Mouse (Mus musculus) left cerebral cortex, adult 6 months (tissue): ENCODE results near the gene Scaf8. TPM values are rescaled to one million over a fixed set of nuclear protein-coding genes. Genes with fewer than 3 reads are reported as not detected.

ENCODE experiments used
- long read RNA-seq, 2 experiments: library from polyadenylated mRNA; unstranded; transcript quantifications; one replicate each; pipeline ENCODE4 v2.0.0; 2019 to 2020
- polyA plus RNA-seq: library from polyadenylated mRNA; unstranded; fragments of <200 nt; fragmentation: Nextera tagmentation; gene quantifications from 2 replicates; pipeline ENCODE4 v1.2.3, GENCODE M21; 2021

The Scaf8 gene
- polyA plus RNA-seq: 6.2 and 9.9 TPM in 2 replicates
- long read RNA-seq, experiment 1, full-length matches to known transcripts: 17 of 73 reads
- long read RNA-seq, experiment 1, partial matches to known transcripts: 31 of 73 reads
- long read RNA-seq, experiment 1, other reads (novel, unspliced or antisense): 25 of 73 reads
- long read RNA-seq, experiment 2, partial matches to known transcripts: 1 of 8 reads
- long read RNA-seq, experiment 2, other reads (novel, unspliced or antisense): 7 of 8 reads

DNA sequence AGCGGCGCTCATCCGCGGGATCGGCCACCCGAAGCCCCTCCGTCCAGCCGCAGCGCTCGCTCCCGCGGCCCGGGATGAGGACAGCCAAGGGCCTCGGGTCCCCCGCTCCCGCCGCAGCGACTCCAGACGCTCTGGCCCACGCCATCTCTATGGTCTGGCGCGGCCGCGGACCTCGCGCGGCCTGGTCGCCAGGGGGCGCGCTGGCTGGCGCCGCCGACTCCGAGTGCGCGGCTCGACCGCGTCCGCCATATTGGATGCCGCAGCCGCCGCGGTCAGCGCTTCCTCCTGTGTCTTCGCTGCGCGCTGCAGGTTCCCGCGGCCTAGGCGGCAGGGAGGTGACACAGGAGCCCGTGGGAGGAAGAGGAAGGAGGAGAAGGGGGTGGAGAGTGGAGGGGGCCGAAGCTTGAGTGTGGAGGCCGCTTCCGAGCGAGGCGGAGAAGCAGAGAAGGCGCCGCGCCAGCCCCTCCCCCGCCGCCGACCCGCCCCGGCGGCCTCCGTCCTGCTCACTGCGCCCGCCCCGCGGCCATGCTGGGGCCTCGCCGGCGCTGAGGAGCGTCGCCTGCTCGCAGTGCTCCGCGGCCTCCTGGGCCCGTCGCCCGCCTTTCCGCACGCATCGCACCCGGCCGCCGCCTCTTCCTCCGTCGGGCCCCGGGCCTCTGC is at the start of gene Scaf8:
TSS of gene Scaf8 (plus strand) at position 253 of the 660 bp plus-strand sequence.

Other genes starting within 250 kb of the Scaf8 start
- gene Tiam2, start 211.6 kb downstream of the Scaf8 start, polyA plus RNA-seq: 26.9 and 30.6 TPM in 2 replicates